Mouse (Mus musculus) liver, embryonic 11.5 days (tissue): ENCODE results near the gene Serhl. TPM values are rescaled to one million over a fixed set of nuclear protein-coding genes. Genes with fewer than 3 reads are reported as not detected.
A peak's percentile ranks its signal among the peaks of the same experiment; 100 is the strongest.

Experiments used
- ATAC-seq: fragments of 200-750 bp; cut with Nextera tagmentation; replicated peaks from 2 replicates; pipeline ENCODE4 v1.8.0; 2017; ENCODE audit warnings: moderate number of reproducible peaks, mild to moderate bottlenecking, moderate TSS enrichment, moderate library complexity; ENCODE audit not compliant: low FRiP score
- DNase-seq: peaks from one replicate; pipeline ENCODE4 v3.0.0-alpha.2; 2017; ENCODE audit warnings: low spot score
- H3K27ac ChIP-seq: fragments of 300-500 bp; sonication (generic); 2 replicates; pipeline ENCODE4 v1.5.1; 2014; ENCODE audit warnings: mild to moderate bottlenecking, low read depth, low read length, control low read depth
- H3K27me3 ChIP-seq: fragments of 300-500 bp; sonication (generic); replicated peaks from 2 replicates; pipeline ENCODE4 v1.6.1; 2014; ENCODE audit warnings: low read length, mixed read lengths; ENCODE audit not compliant: control insufficient read depth, insufficient read depth
- H3K36me3 ChIP-seq: fragments of 300-500 bp; sonication (generic); 2 replicates; pipeline ENCODE4 v1.6.1; 2014; ENCODE audit warnings: mild to moderate bottlenecking, low read length, moderate library complexity, mixed read lengths; ENCODE audit not compliant: control insufficient read depth, insufficient read depth
- H3K4me1 ChIP-seq: fragments of 300-500 bp; sonication (generic); replicated peaks from 2 replicates; pipeline ENCODE4 v1.6.1; 2014; ENCODE audit warnings: low read length, mixed read lengths; ENCODE audit not compliant: control insufficient read depth, insufficient read depth
- H3K4me2 ChIP-seq: fragments of 300-500 bp; sonication (generic); 2 replicates; pipeline ENCODE4 v1.6.1; 2014; ENCODE audit warnings: mild to moderate bottlenecking, control low read depth, moderate library complexity
- H3K4me3 ChIP-seq: fragments of 300-500 bp; sonication (generic); 2 replicates; pipeline ENCODE4 v1.5.1; 2014; ENCODE audit warnings: low read depth, low read length, control low read depth
- H3K9ac ChIP-seq: fragments of 300-500 bp; sonication (generic); 2 replicates; pipeline ENCODE4 v1.6.1; 2014; ENCODE audit warnings: low read depth, low read length, control low read depth
- H3K9me3 ChIP-seq: fragments of 300-500 bp; sonication (generic); 2 replicates; pipeline ENCODE4 v1.6.1; 2016; ENCODE audit warnings: low read length, inconsistent platforms, mixed read lengths; ENCODE audit not compliant: control insufficient read depth
- WGBS: fragments of 180-500 bp; shearing (Covaris S2); extraction: QIAGEN DNeasy Blood & Tissue Kit; methylation state at CpG from one replicate; pipeline ENCODE4 v1.1.7; 2014; 5-methylcytosine and 5-hydroxymethylcytosine counted together
- polyA plus RNA-seq: library from polyadenylated mRNA; unstranded; fragments of >200 nt; fragmentation: Nextera tagmentation; extraction: Ambion mirVana; gene quantifications from 2 replicates; pipeline ENCODE4 v1.2.1, GENCODE M21; 2014

Serhl gene
- polyA plus RNA-seq, 1 experiment from 2014 or later = 45.8 TPM

DNA sequence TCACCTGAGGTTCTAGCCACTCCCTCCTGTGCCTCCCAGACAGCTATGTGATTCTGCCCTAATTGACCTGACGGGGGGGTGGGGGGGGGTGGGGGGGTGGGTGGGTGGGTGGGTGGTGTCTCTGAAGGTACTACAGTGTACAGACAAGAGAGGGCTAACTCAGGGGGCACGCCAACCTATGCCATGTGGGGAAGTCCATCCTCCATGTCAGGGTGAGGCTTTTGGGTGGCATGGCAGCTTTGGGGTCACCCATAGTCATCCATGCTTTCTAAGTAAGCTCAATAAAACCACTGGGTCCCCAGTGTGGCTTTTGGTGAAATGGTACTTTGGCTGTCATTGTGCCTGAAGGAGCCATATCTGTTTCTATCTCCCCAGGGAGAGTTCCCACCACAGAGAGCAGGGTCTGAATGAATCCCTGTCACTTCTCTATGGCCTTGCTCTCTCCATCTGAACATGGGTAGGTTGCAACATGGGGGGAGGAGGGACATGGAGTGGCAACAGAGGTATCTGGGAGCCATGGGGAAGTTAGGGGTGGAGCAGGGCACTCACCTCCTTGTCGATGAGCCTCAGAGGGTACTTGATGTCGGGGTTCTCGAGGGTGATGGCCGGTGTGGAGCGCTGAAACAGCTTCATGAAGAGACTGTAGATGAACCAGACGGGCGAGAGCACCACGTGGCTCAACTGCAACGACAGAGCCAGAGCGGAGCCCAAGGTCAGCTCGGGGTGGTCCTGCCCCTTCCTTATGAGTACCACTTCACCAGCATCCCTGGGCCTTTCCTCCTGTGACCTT is 76.4 kb downstream of the Serhl start:
- H3K27ac ChIP-seq = peak overlapping the region; percentile 73
- H3K36me3 ChIP-seq = peaks cover 16% of the 10 kb centered on the region
- H3K4me1 ChIP-seq = peaks cover 58% of the 10 kb centered on the region
- H3K27me3 ChIP-seq = no peaks in the 10 kb centered on the region
- ATAC-seq = no peak
- no peak overlapping the region for H3K9ac ChIP-seq
- WGBS = 88% methylated on average over 13 of the region's 13 CpGs
- no peak overlapping the region for H3K4me3 ChIP-seq
- no peak for DNase-seq
- H3K4me2 ChIP-seq = peak overlapping the region; percentile 43
- no peaks in the 10 kb centered on the region for H3K9me3 ChIP-seq

Other genes with a start within 250 kb of the Serhl start
- 6.4 and 7.1 TPM in 2 replicates for gene Tcf20, start 101.6 kb upstream of the Serhl start, polyA plus RNA-seq
- gene Nfam1, start 56.2 kb upstream of the Serhl start, polyA plus RNA-seq = 6.6 and 7.4 TPM in 2 replicates
- gene Rrp7a, start 33.3 kb downstream of the Serhl start, polyA plus RNA-seq = 71.1 and 77.6 TPM in 2 replicates
- 117 and 127 TPM in 2 replicates for gene Poldip3, start 59.9 kb downstream of the Serhl start, polyA plus RNA-seq
- 210 and 219 TPM in 2 replicates for gene Cyb5r3, start 83.1 kb downstream of the Serhl start, polyA plus RNA-seq
- 0.12 TPM in 1 of 2 replicates, not detected in the other for gene A4galt, start 162.3 kb downstream of the Serhl start, polyA plus RNA-seq